Mouse (Mus musculus): ENCODE results near the gene Sergef. TPM values are rescaled to one million over a fixed set of nuclear protein-coding genes. Genes with fewer than 3 reads are reported as not detected.

The Sergef gene
- total and polyA plus RNA-seq, 3 experiments: 2.9 to 5.1 (median 3.6) TPM

DNA sequence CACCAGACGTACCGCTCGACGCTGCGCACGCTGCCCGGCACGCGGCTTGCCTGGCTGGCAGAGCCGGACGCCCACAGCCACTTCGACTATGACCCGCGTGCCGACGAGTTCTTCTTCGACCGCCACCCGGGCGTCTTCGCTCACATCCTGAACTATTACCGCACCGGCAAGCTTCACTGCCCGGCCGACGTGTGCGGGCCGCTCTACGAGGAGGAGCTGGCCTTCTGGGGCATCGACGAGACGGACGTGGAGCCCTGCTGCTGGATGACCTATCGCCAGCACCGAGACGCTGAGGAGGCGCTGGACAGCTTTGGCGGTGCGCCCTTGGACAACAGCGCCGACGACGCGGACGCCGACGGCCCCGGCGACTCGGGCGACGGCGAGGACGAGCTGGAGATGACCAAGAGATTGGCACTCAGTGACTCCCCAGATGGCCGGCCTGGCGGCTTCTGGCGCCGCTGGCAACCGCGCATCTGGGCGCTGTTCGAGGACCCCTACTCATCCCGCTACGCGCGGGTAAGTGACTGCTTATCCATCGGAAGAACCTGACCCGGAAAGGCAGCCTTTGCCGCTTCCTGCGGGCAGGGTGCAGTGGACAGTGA lies 241.8 kb downstream of the Sergef start:
- no peaks in the 10 kb centered on the region for H3K79me2 ChIP-seq (replicated peaks; ENCODE audit: control insufficient read depth, insufficient read depth, low read length)
- no peak for DNase-seq
- H3K27me3 ChIP-seq (ENCODE audit: control insufficient read depth, insufficient read depth, low read length): peaks cover 15% of the 10 kb centered on the region
- no peaks in the 10 kb centered on the region for H3K4me1 ChIP-seq (ENCODE audit: control insufficient read depth, insufficient read depth, low read length)
- no peaks in the 10 kb centered on the region for H3K36me3 ChIP-seq (ENCODE audit: control insufficient read depth, insufficient read depth, low read length)
- no peak overlapping the region for H3K9ac ChIP-seq (ENCODE audit: low read depth, low read length)
- TF ChIP-seq EP300 (IDR thresholded peaks at IDR 0.05; ENCODE audit: insufficient read depth, low read depth, low read length): no peak
- no peak for TF ChIP-seq CTCF (IDR thresholded peaks at IDR 0.05)
- no peak for TF ChIP-seq POLR2A (IDR thresholded peaks at IDR 0.05; ENCODE audit: insufficient read depth, low read depth, low read length)
- no peak overlapping the region for H3K4me3 ChIP-seq
- 10% methylated on average over 70 of the region's 70 CpGs for whole genome bisulfite sequencing
- no peak overlapping the region for H3K27ac ChIP-seq
- intact Hi-C loops (cut with DNase I): loop anchor here (10.0 kb wide), 1 partner anchor 317 kb away; the partner anchor contains the start of genes Saa3 and Saal1

DNA sequence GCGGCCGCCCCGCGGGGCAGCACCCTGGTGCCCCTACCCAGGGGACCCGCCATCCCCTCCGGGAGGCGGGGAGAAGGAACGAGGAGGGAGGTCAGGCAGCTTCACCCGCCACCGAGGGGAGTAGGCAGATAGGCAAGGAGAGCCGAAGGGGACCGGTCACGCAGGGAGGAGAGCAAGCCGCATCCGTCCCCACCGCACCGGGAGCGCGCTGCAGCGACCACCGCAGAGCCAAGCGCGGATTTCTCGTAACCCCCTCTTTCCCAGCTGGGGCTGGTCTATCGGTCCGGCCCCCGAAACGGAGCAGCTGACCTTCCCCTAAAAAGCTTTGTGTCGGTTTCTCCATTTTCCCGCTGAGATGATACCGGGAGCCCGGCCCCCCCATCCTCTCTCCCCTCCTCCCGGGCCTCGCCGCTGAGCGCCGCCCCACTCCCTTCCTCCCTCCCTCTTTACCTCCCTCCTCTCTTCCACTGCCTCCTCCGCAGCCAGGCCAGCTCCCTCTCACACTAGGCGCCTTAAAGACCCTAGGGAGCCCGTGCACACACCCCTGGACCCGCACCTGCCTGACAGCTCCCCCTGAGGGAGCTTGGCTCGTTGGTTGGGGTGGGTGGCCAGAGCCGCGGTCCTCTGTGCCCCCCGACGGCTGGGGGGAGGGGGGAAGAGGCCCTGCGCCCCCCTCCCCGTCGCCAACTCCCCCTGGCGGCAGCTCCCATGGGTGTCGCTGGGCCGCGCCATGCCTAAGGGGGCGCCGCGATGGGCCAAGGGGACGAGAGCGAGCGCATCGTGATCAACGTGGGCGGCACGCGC lies 242.5 kb downstream of the Sergef start:
- no peak overlapping the region for H3K9ac ChIP-seq (ENCODE audit: low read depth, low read length)
- intact Hi-C loops (cut with DNase I): loop anchor here (10.0 kb wide), 1 partner anchor 318 kb away; the partner anchor contains the start of genes Saa3 and Saal1
- H3K27ac ChIP-seq: no peak overlapping the region
- no peak for DNase-seq
- no peaks in the 10 kb centered on the region for H3K36me3 ChIP-seq (ENCODE audit: control insufficient read depth, insufficient read depth, low read length)
- H3K27me3 ChIP-seq (ENCODE audit: control insufficient read depth, insufficient read depth, low read length): peaks cover 15% of the 10 kb centered on the region
- H3K4me1 ChIP-seq (ENCODE audit: control insufficient read depth, insufficient read depth, low read length): no peaks in the 10 kb centered on the region
- TF ChIP-seq EP300 (IDR thresholded peaks at IDR 0.05; ENCODE audit: insufficient read depth, low read depth, low read length): no peak
- TF ChIP-seq CTCF (IDR thresholded peaks at IDR 0.05): no peak
- no peak for TF ChIP-seq POLR2A (IDR thresholded peaks at IDR 0.05; ENCODE audit: insufficient read depth, low read depth, low read length)
- no peaks in the 10 kb centered on the region for H3K79me2 ChIP-seq (replicated peaks; ENCODE audit: control insufficient read depth, insufficient read depth, low read length)
- H3K4me3 ChIP-seq: no peak overlapping the region
- 4% methylated on average over 62 of the region's 64 CpGs for WGBS

GRCm38 (mm10) chr7:46396231-46396927 lies 243.2 kb downstream of the Sergef start, which contains the start of gene Kcnc1:
Gene Kcnc1 (plus strand): TSS chr7:46396497.
- no peak within 1 kb of the TSS; the same call in 1 of the 2 replicates for H3K4me3 ChIP-seq
- WGBS: under 1% methylated on average over 83 of the region's 93 CpGs
- peak; percentile 69 to 77 for DNase-seq
- no peaks in the 10 kb centered on the region for H3K79me2 ChIP-seq (replicated peaks; ENCODE audit: control insufficient read depth, insufficient read depth, low read length)
- H3K27ac ChIP-seq: no peak within 1 kb of the TSS
- no peak for TF ChIP-seq POLR2A (IDR thresholded peaks at IDR 0.05; ENCODE audit: insufficient read depth, low read depth, low read length)
- peaks cover 15% of the 10 kb centered on the region for H3K27me3 ChIP-seq (ENCODE audit: control insufficient read depth, insufficient read depth, low read length)
- intact Hi-C loops (cut with DNase I): loop anchor here (10.0 kb wide), 1 partner anchor 318 kb away; the partner anchor contains the start of genes Saa3 and Saal1
- H3K9ac ChIP-seq (ENCODE audit: low read depth, low read length): no peak within 1 kb of the TSS
- no peaks in the 10 kb centered on the region for H3K4me1 ChIP-seq (ENCODE audit: control insufficient read depth, insufficient read depth, low read length)
- no peaks in the 10 kb centered on the region for H3K36me3 ChIP-seq (ENCODE audit: control insufficient read depth, insufficient read depth, low read length)

DNA sequence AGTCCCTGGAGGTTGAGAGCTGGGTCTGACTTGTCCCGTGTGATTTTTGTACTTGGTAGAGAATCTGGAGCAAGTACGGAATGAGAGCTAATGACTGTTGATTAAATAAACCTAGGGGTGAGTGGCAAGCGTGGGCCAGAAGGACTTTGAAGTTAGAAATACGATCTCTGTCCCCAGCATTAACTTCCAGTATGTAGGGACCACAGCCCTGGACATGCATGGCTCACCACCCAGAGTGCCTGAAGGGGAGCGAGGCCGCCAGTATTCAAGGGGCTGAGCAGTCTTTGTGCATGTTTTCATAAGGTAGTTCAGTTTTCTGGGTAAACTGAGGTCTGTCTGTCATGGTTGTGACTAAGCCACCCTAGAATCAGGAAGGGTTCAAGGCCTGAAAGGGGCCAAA lies 244.0 kb downstream of the Sergef start:
- no peak for DNase-seq
- no peak for TF ChIP-seq EP300 (IDR thresholded peaks at IDR 0.05; ENCODE audit: insufficient read depth, low read depth, low read length)
- TF ChIP-seq POLR2A (IDR thresholded peaks at IDR 0.05; ENCODE audit: insufficient read depth, low read depth, low read length): no peak
- no peak for TF ChIP-seq CTCF (IDR thresholded peaks at IDR 0.05)
- Histone ChIP-seq H3K4me3 (no peak overlapping the region), H3K27ac (no peak overlapping the region), H3K79me2 (replicated peaks; ENCODE audit: control insufficient read depth, insufficient read depth, low read length) (no peaks in the 10 kb centered on the region), H3K36me3 (ENCODE audit: control insufficient read depth, insufficient read depth, low read length) (no peaks in the 10 kb centered on the region), H3K4me1 (ENCODE audit: control insufficient read depth, insufficient read depth, low read length) (no peaks in the 10 kb centered on the region), H3K27me3 (ENCODE audit: control insufficient read depth, insufficient read depth, low read length) (peaks cover 15% of the 10 kb centered on the region), H3K9ac (ENCODE audit: low read depth, low read length) (no peak overlapping the region)
- WGBS: 47% methylated on average over 6 of the region's 6 CpGs
- intact Hi-C loops (cut with DNase I): loop anchor here (10.0 kb wide), 1 partner anchor 319 kb away; the partner anchor contains the start of genes Saa3 and Saal1

DNA sequence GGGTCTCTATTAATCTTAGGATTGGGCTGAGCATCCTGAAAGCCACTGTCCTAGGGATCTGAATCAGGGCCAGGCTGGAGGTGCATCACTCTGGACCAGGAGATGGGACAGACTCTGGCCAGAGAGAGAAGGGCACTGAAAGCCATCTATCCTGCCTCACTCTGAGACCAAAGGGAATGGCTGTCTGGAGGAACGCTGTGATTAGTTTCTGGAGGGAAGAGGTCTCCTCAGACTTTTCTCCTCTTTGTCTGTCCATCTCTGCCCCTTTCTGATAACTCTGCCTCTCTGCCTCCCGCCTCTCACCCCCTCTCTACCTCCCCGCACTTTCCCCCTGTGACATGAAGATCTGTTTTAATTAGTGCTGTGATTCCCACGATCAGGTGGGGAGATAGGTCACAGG lies 244.7 kb downstream of the Sergef start:
- DNase-seq: no peak
- H3K4me3 ChIP-seq: no peak overlapping the region
- TF ChIP-seq POLR2A (IDR thresholded peaks at IDR 0.05; ENCODE audit: insufficient read depth, low read depth, low read length) (no peak), EP300 (IDR thresholded peaks at IDR 0.05; ENCODE audit: insufficient read depth, low read depth, low read length) (no peak), CTCF (IDR thresholded peaks at IDR 0.05) (no peak)
- H3K79me2 ChIP-seq (replicated peaks; ENCODE audit: control insufficient read depth, insufficient read depth, low read length): no peaks in the 10 kb centered on the region
- peaks cover 15% of the 10 kb centered on the region for H3K27me3 ChIP-seq (ENCODE audit: control insufficient read depth, insufficient read depth, low read length)
- 60% methylated on average over 4 of the region's 4 CpGs for WGBS
- H3K4me1 ChIP-seq (ENCODE audit: control insufficient read depth, insufficient read depth, low read length): no peaks in the 10 kb centered on the region
- no peak overlapping the region for H3K27ac ChIP-seq
- H3K36me3 ChIP-seq (ENCODE audit: control insufficient read depth, insufficient read depth, low read length): no peaks in the 10 kb centered on the region
- intact Hi-C loops (cut with DNase I): loop anchor here (10.0 kb wide), 1 partner anchor 320 kb away; the partner anchor contains the start of genes Saa3 and Saal1
- H3K9ac ChIP-seq (ENCODE audit: low read depth, low read length): no peak overlapping the region
